Mouse (Mus musculus) thymus, postnatal 14 days (tissue): ENCODE measurements around the gene Dhh.

Experiments used
- DNase-seq: peaks from one replicate; pipeline ENCODE4 v3.0.0; 2021

Gene Dhh

GRCm38 (mm10) chr15:98914903-98915302 lies 16.6 kb upstream of the Dhh start:
- DNase-seq, result no peak

GRCm38 (mm10) chr15:98904692-98905091 lies 6.4 kb upstream of the Dhh start:
- DNase-seq, result peak; percentile 57

- DNase-seq, result no peak
Observed at GRCm38 (mm10) chr15:98902600-98902999, 4.3 kb upstream of the Dhh start.

- DNase-seq, result no peak
Observed at GRCm38 (mm10) chr15:98901530-98901929, 3.2 kb upstream of the Dhh start.

DNA sequence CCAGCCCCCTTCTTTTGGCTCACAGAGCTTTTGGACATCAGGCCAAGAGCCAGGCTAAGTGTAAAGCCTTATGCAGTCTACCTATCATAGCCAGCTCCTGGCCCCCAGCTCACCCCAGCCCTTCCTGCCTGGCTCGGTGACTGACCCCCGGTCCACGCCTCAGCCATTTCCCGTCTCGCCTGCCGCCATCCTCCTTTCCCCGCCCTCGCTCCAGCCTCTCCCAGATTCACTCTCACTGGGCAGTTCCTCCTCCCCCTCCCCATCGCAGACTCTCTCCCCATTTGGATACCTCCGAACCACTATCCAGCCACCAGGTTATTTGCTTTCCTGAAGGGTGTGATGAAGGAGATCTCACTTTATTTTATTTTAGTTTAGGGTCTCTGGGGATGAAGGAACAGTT lies 845 bp downstream of the Dhh start:
- no peak for DNase-seq

GRCm38 (mm10) chr15:98895635-98896589 lies 2.4 kb downstream of the Dhh start:
- DNase-seq, result no peak

- DNase-seq, result no peak
Observed at GRCm38 (mm10) chr15:98894746-98895634, 3.4 kb downstream of the Dhh start.

DNA sequence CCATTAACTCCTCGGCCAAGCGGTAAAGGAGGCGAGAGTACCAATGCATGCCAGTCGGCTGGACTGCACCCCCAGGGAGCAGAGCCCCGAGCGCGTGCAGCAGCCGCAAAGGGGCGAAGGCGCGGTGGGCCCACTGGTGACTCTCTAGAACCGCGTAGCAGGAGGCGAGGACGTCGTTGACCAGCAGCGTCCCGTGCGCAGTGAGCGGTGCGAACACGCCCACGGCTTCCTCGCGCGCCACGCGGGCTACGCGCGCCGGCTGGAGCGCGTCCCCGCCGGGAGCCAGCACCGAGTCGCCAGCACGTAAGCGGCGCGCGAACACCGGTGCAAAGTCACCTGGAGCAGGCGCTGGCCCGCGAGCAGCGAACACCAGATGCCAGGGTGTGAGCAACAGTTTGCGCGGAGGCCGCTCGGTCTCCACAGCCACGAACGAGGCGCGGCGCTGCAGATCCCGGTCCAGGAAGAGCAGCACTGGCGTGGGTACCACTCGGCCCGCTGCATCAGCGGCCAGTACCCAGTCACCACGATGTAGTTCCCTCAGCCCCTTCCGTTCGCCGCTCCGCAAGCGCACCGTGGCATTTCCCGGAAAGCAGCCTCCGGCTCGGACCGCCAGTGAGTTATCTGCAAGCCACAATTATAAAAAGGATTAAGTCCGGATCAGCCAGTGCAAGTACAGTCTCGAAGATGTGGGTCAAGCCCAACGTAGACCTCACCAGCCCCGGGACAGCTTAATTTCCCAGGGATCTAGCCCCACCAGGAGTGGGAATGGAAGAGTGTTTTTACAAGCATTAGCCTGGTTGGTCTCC lies 4.2 kb downstream of the Dhh start, which contains the start of gene Rhebl1:
Gene Rhebl1 (minus strand): TSS at position 601 of the 806 bp plus-strand sequence.
- peak; percentile 35 for DNase-seq

DNA sequence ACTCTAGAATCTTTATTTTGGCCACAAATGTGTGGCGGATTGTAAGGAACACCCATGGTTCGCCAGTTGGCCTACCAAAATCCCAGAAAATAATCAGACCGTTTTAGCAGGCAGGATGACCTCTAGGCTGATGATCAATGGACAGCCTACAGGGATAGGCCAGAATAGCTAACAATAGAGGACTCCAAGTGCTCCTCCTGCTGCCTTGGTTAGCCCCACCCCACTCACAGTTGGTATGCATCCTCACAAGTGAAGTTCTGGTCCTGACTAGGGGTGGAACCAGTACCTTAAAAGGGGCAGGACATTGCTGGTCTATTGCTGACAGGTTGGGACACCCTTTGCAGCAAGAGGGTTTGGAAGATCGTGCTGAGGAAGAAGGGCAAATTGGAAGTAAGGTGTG lies 5.3 kb downstream of the Dhh start:
- no peak for DNase-seq

DNA sequence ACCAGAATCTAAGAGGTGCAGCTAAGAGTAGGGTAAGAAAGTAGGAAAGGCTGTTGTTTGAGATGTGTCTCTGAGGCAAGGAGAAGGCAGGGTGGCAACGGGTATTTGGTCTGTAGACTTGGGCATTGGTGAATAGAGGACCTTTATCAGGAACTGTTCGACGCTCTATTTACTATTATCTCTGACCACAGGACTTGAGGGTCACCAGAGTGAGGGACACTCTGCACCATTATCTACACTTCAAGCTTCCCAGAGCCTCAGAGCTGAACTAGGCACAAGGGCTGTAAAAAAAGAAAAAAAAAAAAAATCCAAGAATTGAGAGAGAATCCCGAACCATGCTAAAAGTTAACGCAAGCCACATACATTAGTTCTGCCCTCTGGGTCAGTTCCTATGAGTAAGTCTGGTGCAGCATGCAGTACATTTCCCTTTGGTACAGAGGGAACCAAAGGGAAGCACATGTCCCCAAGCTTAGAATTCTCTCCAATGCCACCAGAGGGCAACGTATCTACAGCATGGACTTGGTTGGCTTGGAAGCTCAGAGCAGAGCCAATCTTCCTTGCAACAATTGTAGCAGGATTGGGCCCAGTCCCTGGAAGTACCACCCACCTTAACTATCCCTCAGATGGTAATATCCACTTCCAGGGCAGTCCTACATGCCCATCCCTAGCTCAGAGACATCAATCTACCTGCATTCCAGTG lies 6.3 kb downstream of the Dhh start:
- peak; percentile 64 for DNase-seq

- no peak for DNase-seq
Observed at GRCm38 (mm10) chr15:98891198-98891742, 7.1 kb downstream of the Dhh start.

GRCm38 (mm10) chr15:98887526-98887925 lies 10.8 kb downstream of the Dhh start:
- no peak for DNase-seq

GRCm38 (mm10) chr15:98886667-98887387 lies 11.5 kb downstream of the Dhh start:
- no peak for DNase-seq

DNA sequence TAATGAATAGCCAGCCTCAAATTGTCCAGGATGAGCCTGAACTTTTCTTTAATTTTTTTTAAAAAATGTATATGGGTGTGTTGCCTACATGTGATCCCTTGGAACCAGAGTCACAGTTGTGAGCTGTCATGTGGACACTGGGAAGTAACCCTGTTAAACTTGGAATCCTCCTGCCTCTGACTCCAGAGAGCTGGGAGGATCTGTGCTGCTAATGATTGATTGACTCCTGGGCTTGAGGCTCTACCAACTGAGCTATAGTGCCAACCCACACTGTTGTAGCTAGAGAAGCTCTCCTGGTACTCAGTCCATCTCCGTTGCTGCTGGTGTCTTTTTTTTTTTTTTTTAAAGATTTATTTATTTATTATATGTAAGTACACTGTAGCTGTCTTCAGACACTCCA lies 14.2 kb downstream of the Dhh start:
- no peak for DNase-seq

GRCm38 (mm10) chr15:98883661-98884060 lies 14.7 kb downstream of the Dhh start:
- no peak for DNase-seq

DNA sequence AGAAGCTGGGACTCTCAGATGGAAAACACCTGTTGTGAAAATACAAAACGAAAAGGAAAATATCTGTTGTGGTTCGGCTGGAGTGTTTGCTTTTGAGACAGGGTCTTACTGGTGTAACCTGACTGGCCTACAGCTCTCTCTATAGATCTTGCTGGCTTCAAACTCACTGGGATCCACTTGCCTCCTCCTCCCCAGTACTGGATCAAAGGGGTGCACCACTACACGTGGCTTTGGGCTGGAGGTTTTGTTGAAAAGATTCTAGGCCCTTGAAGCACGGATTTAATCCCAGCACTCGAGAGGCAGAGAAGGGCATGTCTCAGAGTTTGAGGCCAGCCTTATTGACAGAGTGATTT lies 16.7 kb downstream of the Dhh start:
- DNase-seq, result no peak

DNA sequence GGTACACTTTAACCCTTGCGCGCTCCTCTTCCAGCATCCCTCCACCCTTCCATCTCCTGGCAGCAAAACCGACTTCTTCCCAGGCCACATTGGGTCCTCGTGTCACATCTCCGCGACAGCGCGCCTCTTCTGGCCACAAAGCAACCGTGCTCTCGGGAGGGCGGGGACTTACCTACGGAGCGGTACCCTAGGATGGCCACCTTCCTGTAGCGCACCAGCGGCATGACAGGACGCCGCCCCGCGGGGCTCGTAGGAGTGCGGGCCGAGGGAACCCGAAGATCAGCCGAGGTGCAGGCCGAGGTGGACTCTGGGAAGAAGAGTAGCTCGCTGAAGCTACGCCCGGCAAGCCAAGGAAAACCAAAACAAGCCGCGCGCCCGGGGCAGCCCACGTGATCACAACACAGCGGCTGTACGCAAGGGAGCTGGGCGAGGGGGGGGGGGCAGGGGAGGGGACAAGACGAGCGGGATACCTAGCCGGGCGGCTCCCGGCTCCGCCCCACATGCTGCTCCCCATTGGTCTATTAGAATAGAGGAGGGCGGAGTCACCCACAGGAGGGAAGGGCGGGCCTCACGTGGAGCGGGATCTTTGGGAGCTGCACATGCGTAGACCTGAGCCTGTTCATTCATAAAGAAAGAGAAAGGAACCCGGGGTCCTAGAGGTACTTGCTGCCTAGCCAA lies 17.2 kb downstream of the Dhh start:
- DNase-seq, result peak; percentile 95

DNA sequence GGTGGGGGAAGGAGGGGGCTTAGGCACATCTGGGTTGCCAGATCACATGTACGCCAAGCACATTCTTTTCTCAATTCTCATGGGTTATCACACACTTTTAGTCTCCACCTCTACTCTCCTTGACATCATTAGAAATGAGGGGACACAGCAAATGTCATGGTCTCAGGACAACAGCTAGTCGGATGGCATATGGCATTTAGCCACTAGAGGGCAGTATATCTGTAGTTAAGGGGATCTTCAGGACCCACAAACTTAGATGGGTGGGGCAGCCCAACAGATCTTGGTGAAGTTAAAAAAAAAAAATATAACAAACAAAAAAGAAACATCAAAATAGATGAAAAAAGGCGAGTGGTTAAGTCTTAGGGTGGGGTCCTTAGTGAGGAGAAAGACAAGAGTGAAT lies 21.0 kb downstream of the Dhh start:
- peak; percentile 83 for DNase-seq

GRCm38 (mm10) chr15:98871916-98872888 lies 26.1 kb downstream of the Dhh start:
- DNase-seq, result peak; percentile 94
